Mouse (Mus musculus): ENCODE measurements at regions not wholly inside any gene's neighbourhood (a gene's known extent, or its start where the extent isn't known, plus 50 kb on each side); places are given as distances from the start of the nearest gene placed in this dataset.
A peak's percentile ranks its signal among the peaks of the same experiment; 100 is the strongest.

- TF ChIP-seq CTCF (IDR thresholded peaks at IDR 0.05; ENCODE audit: control insufficient read depth, insufficient read depth, insufficient replicate concordance, low read depth, low read length), result no peak
- TF ChIP-seq POLR2A (IDR thresholded peaks at IDR 0.05; ENCODE audit: control insufficient read depth, low read depth, low read length), result no peak
- Histone ChIP-seq H3K4me3 (ENCODE audit: control insufficient read depth, low read depth, low read length) (no peak overlapping the region), H3K36me3 (ENCODE audit: control insufficient read depth, insufficient read depth, low read length) (no peaks in the 10 kb centered on the region), H3K4me1 (ENCODE audit: control insufficient read depth, insufficient read depth, low read length) (no peaks in the 10 kb centered on the region), H3K27me3 (ENCODE audit: control insufficient read depth, insufficient read depth, low read length) (no peaks in the 10 kb centered on the region), H3K27ac (ENCODE audit: control insufficient read depth, insufficient read depth, low read depth, low read length) (no peak overlapping the region)
Measured at GRCm38 (mm10) chr6:36206666-36207065, 181.2 kb upstream of the Chrm2 start.

- Histone ChIP-seq H3K27me3 (ENCODE audit: control insufficient read depth, insufficient read depth, low read length) (no peaks in the 10 kb centered on the region), H3K4me3 (ENCODE audit: control insufficient read depth, low read depth, low read length) (no peak overlapping the region), H3K27ac (ENCODE audit: control insufficient read depth, insufficient read depth, low read depth, low read length) (no peak overlapping the region), H3K4me1 (ENCODE audit: control insufficient read depth, insufficient read depth, low read length) (no peaks in the 10 kb centered on the region), H3K36me3 (ENCODE audit: control insufficient read depth, insufficient read depth, low read length) (no peaks in the 10 kb centered on the region)
- TF ChIP-seq CTCF (IDR thresholded peaks at IDR 0.05; ENCODE audit: control insufficient read depth, insufficient read depth, insufficient replicate concordance, low read depth, low read length) (no peak), POLR2A (IDR thresholded peaks at IDR 0.05; ENCODE audit: control insufficient read depth, low read depth, low read length) (no peak)
Measured at GRCm38 (mm10) chr6:36221308-36221707, 166.6 kb upstream of the Chrm2 start.

- H3K4me3 ChIP-seq (ENCODE audit: control insufficient read depth, low read depth, low read length), result no peak overlapping the region
- TF ChIP-seq CTCF (IDR thresholded peaks at IDR 0.05; ENCODE audit: control insufficient read depth, insufficient read depth, insufficient replicate concordance, low read depth, low read length) (no peak), POLR2A (IDR thresholded peaks at IDR 0.05; ENCODE audit: control insufficient read depth, low read depth, low read length) (no peak)
- H3K36me3 ChIP-seq (ENCODE audit: control insufficient read depth, insufficient read depth, low read length), result no peaks in the 10 kb centered on the region
- no peaks in the 10 kb centered on the region for H3K4me1 ChIP-seq (ENCODE audit: control insufficient read depth, insufficient read depth, low read length)
- no peak overlapping the region for H3K27ac ChIP-seq (ENCODE audit: control insufficient read depth, insufficient read depth, low read depth, low read length)
- H3K27me3 ChIP-seq (ENCODE audit: control insufficient read depth, insufficient read depth, low read length), result no peaks in the 10 kb centered on the region
Measured at GRCm38 (mm10) chr6:36234438-36234837, 153.4 kb upstream of the Chrm2 start.

GRCm38 (mm10) chr6:36247027-36247426, 140.9 kb upstream of the Chrm2 start:
- no peaks in the 10 kb centered on the region for H3K36me3 ChIP-seq (ENCODE audit: control insufficient read depth, insufficient read depth, low read length)
- no peak for TF ChIP-seq CTCF (IDR thresholded peaks at IDR 0.05; ENCODE audit: control insufficient read depth, insufficient read depth, insufficient replicate concordance, low read depth, low read length)
- TF ChIP-seq POLR2A (IDR thresholded peaks at IDR 0.05; ENCODE audit: control insufficient read depth, low read depth, low read length), result no peak
- no peak overlapping the region for H3K27ac ChIP-seq (ENCODE audit: control insufficient read depth, insufficient read depth, low read depth, low read length)
- no peak overlapping the region for H3K4me3 ChIP-seq (ENCODE audit: control insufficient read depth, low read depth, low read length)
- no peaks in the 10 kb centered on the region for H3K27me3 ChIP-seq (ENCODE audit: control insufficient read depth, insufficient read depth, low read length)
- H3K4me1 ChIP-seq (ENCODE audit: control insufficient read depth, insufficient read depth, low read length), result no peaks in the 10 kb centered on the region

- Histone ChIP-seq H3K4me1 (ENCODE audit: control insufficient read depth, insufficient read depth, low read length) (no peaks in the 10 kb centered on the region), H3K36me3 (ENCODE audit: control insufficient read depth, insufficient read depth, low read length) (no peaks in the 10 kb centered on the region), H3K27ac (ENCODE audit: control insufficient read depth, insufficient read depth, low read depth, low read length) (no peak overlapping the region), H3K4me3 (ENCODE audit: control insufficient read depth, low read depth, low read length) (no peak overlapping the region), H3K27me3 (ENCODE audit: control insufficient read depth, insufficient read depth, low read length) (no peaks in the 10 kb centered on the region)
- no peak for TF ChIP-seq CTCF (IDR thresholded peaks at IDR 0.05; ENCODE audit: control insufficient read depth, insufficient read depth, insufficient replicate concordance, low read depth, low read length)
- TF ChIP-seq POLR2A (IDR thresholded peaks at IDR 0.05; ENCODE audit: control insufficient read depth, low read depth, low read length), result no peak
Measured at GRCm38 (mm10) chr6:36248219-36248618, 139.7 kb upstream of the Chrm2 start.

- H3K4me3 ChIP-seq (ENCODE audit: control insufficient read depth, low read depth, low read length), result no peak overlapping the region
- H3K27me3 ChIP-seq (ENCODE audit: control insufficient read depth, insufficient read depth, low read length), result no peaks in the 10 kb centered on the region
- no peaks in the 10 kb centered on the region for H3K36me3 ChIP-seq (ENCODE audit: control insufficient read depth, insufficient read depth, low read length)
- no peak for TF ChIP-seq POLR2A (IDR thresholded peaks at IDR 0.05; ENCODE audit: control insufficient read depth, low read depth, low read length)
- peak; percentile 17; the same call in 1 of the 2 replicates for TF ChIP-seq CTCF (IDR thresholded peaks at IDR 0.05; ENCODE audit: control insufficient read depth, insufficient read depth, insufficient replicate concordance, low read depth, low read length)
- H3K4me1 ChIP-seq (ENCODE audit: control insufficient read depth, insufficient read depth, low read length), result no peaks in the 10 kb centered on the region
- no peak overlapping the region for H3K27ac ChIP-seq (ENCODE audit: control insufficient read depth, insufficient read depth, low read depth, low read length)
Measured at GRCm38 (mm10) chr6:36249047-36249446, 138.8 kb upstream of the Chrm2 start.

GRCm38 (mm10) chr6:36266717-36267402, 121.0 kb upstream of the Chrm2 start:
- Histone ChIP-seq H3K27me3 (ENCODE audit: control insufficient read depth, insufficient read depth, low read length) (no peaks in the 10 kb centered on the region), H3K27ac (ENCODE audit: control insufficient read depth, insufficient read depth, low read depth, low read length) (no peak overlapping the region), H3K4me3 (ENCODE audit: control insufficient read depth, low read depth, low read length) (no peak overlapping the region), H3K4me1 (ENCODE audit: control insufficient read depth, insufficient read depth, low read length) (no peaks in the 10 kb centered on the region), H3K36me3 (ENCODE audit: control insufficient read depth, insufficient read depth, low read length) (no peaks in the 10 kb centered on the region)
- TF ChIP-seq POLR2A (IDR thresholded peaks at IDR 0.05; ENCODE audit: control insufficient read depth, low read depth, low read length) (no peak), CTCF (IDR thresholded peaks at IDR 0.05; ENCODE audit: control insufficient read depth, insufficient read depth, insufficient replicate concordance, low read depth, low read length) (no peak)
